Mouse (Mus musculus) CD4-positive naive resting alpha-beta T cell, adult 57 days (primary cell): ENCODE data around the gene Tctn3. TPM values are rescaled to one million over a fixed set of nuclear protein-coding genes. Genes with fewer than 3 reads are reported as not detected.

Experiments used
- total RNA-seq: library from RNA; stranded (reverse); gene quantifications from one replicate; pipeline ENCODE4 v1.2.4, GENCODE M21; 2023

Gene Tctn3
- total RNA-seq: 6.7 TPM

DNA sequence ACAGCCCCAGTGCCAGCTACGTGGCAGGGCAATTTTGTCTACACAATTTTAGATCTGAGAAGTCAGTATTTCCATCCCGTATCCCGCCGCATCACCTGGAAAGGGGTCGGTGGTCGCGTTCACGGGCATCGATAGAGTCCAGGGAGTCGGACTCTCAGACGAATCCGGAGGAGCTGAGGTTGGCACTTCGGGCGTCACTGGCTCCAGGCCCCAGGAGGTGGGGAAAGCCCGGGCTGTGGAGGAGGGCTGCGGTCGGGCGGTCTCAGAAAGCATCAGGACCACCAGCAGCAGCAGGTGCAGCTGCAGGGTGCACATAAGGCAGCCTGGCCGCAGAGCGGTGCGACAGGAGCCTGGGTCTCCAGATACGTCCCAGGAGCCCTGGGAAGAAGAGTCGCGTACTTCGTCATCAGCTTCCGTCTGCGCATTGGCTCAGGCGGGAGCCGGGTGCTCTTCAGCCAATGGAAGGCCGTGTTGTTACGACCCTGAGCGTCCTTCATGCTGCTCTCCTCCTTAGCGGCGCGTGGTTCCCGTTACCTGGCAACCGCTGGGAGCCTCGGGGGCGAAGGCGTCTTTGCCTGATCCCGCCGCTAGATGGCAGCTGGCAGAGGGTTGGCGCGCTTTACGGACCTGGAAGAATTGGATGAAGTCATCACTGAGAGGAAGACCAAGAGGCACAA lies at the start of gene Tctn3, which contains the start of gene Entpd1:
TSS of gene Tctn3 (minus strand) at position 404 of the 677 bp plus-strand sequence.
TSS of gene Entpd1 (plus strand) at position 537 of the 677 bp plus-strand sequence.

DNA sequence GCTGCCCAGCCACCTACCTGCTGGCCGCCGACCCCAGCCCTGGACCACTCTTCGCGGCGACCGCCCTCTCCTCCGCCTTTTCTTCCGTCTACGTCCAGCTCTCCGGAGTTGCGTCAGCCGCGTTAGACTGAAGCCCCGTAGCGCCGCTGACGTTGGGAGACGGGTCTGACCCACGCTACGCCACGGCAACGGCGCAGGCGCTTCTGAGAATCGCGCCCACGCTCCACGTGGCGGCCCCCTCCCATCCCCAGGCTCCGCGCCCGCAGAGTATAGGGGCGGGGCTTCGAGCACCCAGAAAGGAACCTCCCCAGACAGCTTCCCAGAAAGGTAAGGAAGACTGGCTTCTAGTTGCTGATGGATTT lies 23.8 kb downstream of the Tctn3 start, which contains the start of gene Aldh18a1:
TSS of gene Aldh18a1 (minus strand) at position 171 of the 362 bp plus-strand sequence.

Other genes with a start within 250 kb of the Tctn3 start
- 20.8 TPM for gene Sorbs1, start 98.5 kb downstream of the Tctn3 start, total RNA-seq
- 34.5 TPM for gene Aldh18a1, start 23.8 kb downstream of the Tctn3 start, total RNA-seq
- 2.2 TPM for gene Entpd1, start 133 bp upstream of the Tctn3 start, total RNA-seq
- 0.47 TPM for gene Cc2d2b, start 136.5 kb upstream of the Tctn3 start, total RNA-seq
- 6.8 TPM for gene Ccnj, start 219.0 kb upstream of the Tctn3 start, total RNA-seq